Mouse (Mus musculus) CH12.LX (cell line): ENCODE data around the gene Dirc2. TPM values are rescaled to one million over a fixed set of nuclear protein-coding genes. Genes with fewer than 3 reads are reported as not detected.

Experiments used
- DNase-seq: peaks from one replicate; pipeline ENCODE4 v3.0.0-alpha.2; 2013; ENCODE audit errors: extremely low read depth
- H3K27ac ChIP-seq: 2 replicates; pipeline ENCODE4 v1.5.1; 2012; ENCODE audit warnings: low read depth, mild to moderate bottlenecking, control low read depth, moderate library complexity; ENCODE audit not compliant: insufficient read depth
- H3K27me3 ChIP-seq: replicated peaks from 2 replicates; pipeline ENCODE3; 2012; ENCODE audit warnings: inconsistent platforms
- H3K36me3 ChIP-seq, 2 experiments: replicated peaks in 1 of 2; 2 replicates each; pipeline versions ENCODE3 to v1.6.1; 2012; ENCODE audit warnings: inconsistent platforms in 1 of 2, low read length in 1 of 2, mild to moderate bottlenecking in 1 of 2, mixed read lengths in 1 of 2, moderate library complexity in 1 of 2; ENCODE audit not compliant: control insufficient read depth in 1 of 2, insufficient read depth in 1 of 2
- H3K4me1 ChIP-seq, 2 experiments: 2 replicates each; pipeline ENCODE4 v1.6.1; 2012; ENCODE audit warnings: inconsistent platforms in 1 of 2, moderate library complexity in 1 of 2; ENCODE audit not compliant: insufficient read depth in 2 of 2, control insufficient read depth in 1 of 2
- H3K4me2 ChIP-seq: 2 replicates; pipeline ENCODE4 v1.6.1; 2012; ENCODE audit warnings: low read depth, mild to moderate bottlenecking, control low read depth; ENCODE audit not compliant: poor library complexity, insufficient read depth, severe bottlenecking
- H3K4me3 ChIP-seq, 3 experiments: fragments of 150-350 bp in 1 of 3; sonication (generic) in 1 of 3; replicated peaks in 1 of 3; 2 replicates each; pipeline versions ENCODE3 to v1.5.1; 2011 to 2012; ENCODE audit warnings: low read depth in 2 of 3, low read length in 2 of 3, mild to moderate bottlenecking in 2 of 3, moderate library complexity in 2 of 3, control low read depth in 1 of 3, improper control_type of control experiment in 1 of 3, inconsistent platforms in 1 of 3, mixed read lengths in 1 of 3; ENCODE audit not compliant: poor library complexity in 1 of 3
- H3K79me2 ChIP-seq: replicated peaks from 2 replicates; pipeline ENCODE4 v1.6.1; 2012; ENCODE audit warnings: mild to moderate bottlenecking, moderate library complexity; ENCODE audit not compliant: control insufficient read depth, poor library complexity, insufficient read depth, severe bottlenecking; ENCODE audit errors: extremely low read depth
- H3K9ac ChIP-seq: 2 replicates; pipeline ENCODE4 v1.6.1; 2012; ENCODE audit warnings: low read depth, mild to moderate bottlenecking, control low read depth, moderate library complexity; ENCODE audit not compliant: insufficient read depth
- H3K9me3 ChIP-seq: replicated peaks from 2 replicates; pipeline ENCODE3; 2012; ENCODE audit warnings: low read length, inconsistent platforms, mixed read lengths
- BHLHE40 ChIP-seq: IDR thresholded peaks from 2 replicates; pipeline ENCODE4 v1.6.1; 2011; ENCODE audit warnings: mild to moderate bottlenecking, low read depth, low read length, improper control_type of control experiment
- CHD1 ChIP-seq: IDR thresholded peaks from 2 replicates; pipeline ENCODE4 v1.6.1; 2012; ENCODE audit warnings: low read depth, low read length, improper control_type of control experiment, inconsistent platforms
- CTCF ChIP-seq, 2 experiments: IDR thresholded peaks in 1 of 2; conservative IDR thresholded peaks in 1 of 2; 2 replicates each; pipeline ENCODE4 v1.5.1; 2011 to 2012; ENCODE audit warnings: low read depth in 2 of 2, low read length in 2 of 2, improper control_type of control experiment in 1 of 2, inconsistent platforms in 1 of 2, mild to moderate bottlenecking in 1 of 2, moderate library complexity in 1 of 2
- EP300 ChIP-seq: IDR thresholded peaks from 2 replicates; pipeline ENCODE4 v1.6.1; 2011; ENCODE audit warnings: low read length, improper control_type of control experiment
- GABPA ChIP-seq: IDR thresholded peaks from 2 replicates; pipeline ENCODE4 v1.6.1; 2012; ENCODE audit warnings: low read depth, low read length, improper control_type of control experiment, inconsistent platforms; ENCODE audit not compliant: insufficient replicate concordance
- HCFC1 ChIP-seq: IDR thresholded peaks from 2 replicates; pipeline ENCODE4 v1.6.1; 2012; ENCODE audit warnings: low read depth, mild to moderate bottlenecking, inconsistent platforms, low read length, improper control_type of control experiment
- IRF4 ChIP-seq: IDR thresholded peaks from 2 replicates; pipeline ENCODE4 v1.6.1; 2014; ENCODE audit warnings: low read depth, mild to moderate bottlenecking, inconsistent platforms, low read length, improper control_type of control experiment
- JUN ChIP-seq: IDR thresholded peaks from 2 replicates; pipeline ENCODE4 v1.6.1; 2011; ENCODE audit warnings: low read depth, mild to moderate bottlenecking, low read length, improper control_type of control experiment, moderate library complexity; ENCODE audit not compliant: insufficient read depth
- KAT2A ChIP-seq: IDR thresholded peaks from 2 replicates; pipeline ENCODE4 v1.6.1; 2012; ENCODE audit warnings: low read length, improper control_type of control experiment, inconsistent platforms; ENCODE audit not compliant: insufficient replicate concordance
- MAX ChIP-seq: IDR thresholded peaks from 2 replicates; pipeline ENCODE4 v1.6.1; 2011; ENCODE audit warnings: low read length, improper control_type of control experiment
- MEF2A ChIP-seq: IDR thresholded peaks from 2 replicates; pipeline ENCODE4 v1.6.1; 2014; ENCODE audit warnings: low read depth, mild to moderate bottlenecking, inconsistent platforms, low read length, improper control_type of control experiment, borderline replicate concordance
- MXI1 ChIP-seq: IDR thresholded peaks from 2 replicates; pipeline ENCODE4 v1.6.1; 2011; ENCODE audit warnings: mild to moderate bottlenecking, low read depth, low read length, improper control_type of control experiment
- NRF1 ChIP-seq: IDR thresholded peaks from 2 replicates; pipeline ENCODE4 v1.6.1; 2014; ENCODE audit warnings: low read depth, mild to moderate bottlenecking, inconsistent platforms, low read length, improper control_type of control experiment, moderate library complexity
- PAX5 ChIP-seq: IDR thresholded peaks from 2 replicates; pipeline ENCODE4 v1.6.1; 2012; ENCODE audit warnings: low read length, inconsistent platforms, mixed read lengths
- RCOR1 ChIP-seq: conservative IDR thresholded peaks from 2 replicates; pipeline ENCODE4 v1.6.1; 2012; ENCODE audit warnings: low read depth, mild to moderate bottlenecking, inconsistent platforms, low read length, improper control_type of control experiment
- SMC3 ChIP-seq: IDR thresholded peaks from 2 replicates; pipeline ENCODE4 v1.6.1; 2011; ENCODE audit warnings: low read depth, low read length, improper control_type of control experiment
- TBP ChIP-seq: conservative IDR thresholded peaks from 2 replicates; pipeline ENCODE4 v1.6.1; 2011; ENCODE audit warnings: low read depth, low read length, improper control_type of control experiment
- UBTF ChIP-seq: IDR thresholded peaks from 2 replicates; pipeline ENCODE4 v1.6.1; 2012; ENCODE audit warnings: low read depth, mild to moderate bottlenecking, inconsistent platforms, low read length, improper control_type of control experiment, moderate library complexity
- USF2 ChIP-seq: conservative IDR thresholded peaks from 2 replicates; pipeline ENCODE4 v1.6.1; 2011; ENCODE audit warnings: low read depth, low read length, improper control_type of control experiment
- ZC3H11A ChIP-seq: IDR thresholded peaks from 2 replicates; pipeline ENCODE4 v1.6.1; 2012; ENCODE audit warnings: low read depth, mild to moderate bottlenecking, inconsistent platforms, low read length, improper control_type of control experiment
- dilution Hi-C: fragments of 300-500 bp; cut with MboI; formaldehyde crosslinking; loops from 2 replicates; pipeline ENCODE4 v1.14.3; 2020; ENCODE audit warnings: low sequenced_read_pairs; ENCODE audit not compliant: extremely low pct_unique_long_range_greater_than_20kb, extremely low pct_ligation_motif_present
- in situ Hi-C: fragments of 300-500 bp; cut with MboI; formaldehyde crosslinking; loops from 3 replicates; pipeline ENCODE4 v1.14.3; 2019; ENCODE audit warnings: low sequenced_read_pairs, low pct_ligation_motif_present, low pct_unique_long_range_greater_than_20kb, mixed read lengths
- polyA plus RNA-seq: library from polyadenylated mRNA; unstranded; fragments of >175 nt; gene quantifications from 2 replicates; pipeline ENCODE4 v1.2.1, GENCODE M21; 2012; ENCODE audit warnings: low read depth; ENCODE audit not compliant: insufficient read length
- total RNA-seq, 2 experiments: library from RNA; depleted of rRNA; stranded (reverse); fragments of 300-350 nt in 1 of 2; fragments of >200 nt in 1 of 2; gene quantifications; 2 replicates each; pipeline ENCODE4 v1.2.3; 2012 to 2014

The Dirc2 gene
- total and polyA plus RNA-seq, 3 experiments: 5.7 to 6.9 (median 6.8) TPM

- dilution Hi-C loops: no loop called here
- peaks cover 0 to 17% of the 10 kb centered on the region in 2 experiments for H3K36me3 ChIP-seq
These were observed 10.5 kb upstream of the Dirc2 start for GRCm38 (mm10) chr16:35779681-35780080.

GRCm38 (mm10) chr16:35777768-35778167 lies 8.6 kb upstream of the Dirc2 start:
- Histone ChIP-seq H3K9ac (no peak overlapping the region), H3K9me3 (no peaks in the 10 kb centered on the region), H3K4me1 (peaks cover 2 to 16% of the 10 kb centered on the region in 2 experiments; a peak in 3 of 4 replicates), H3K27ac (no peak overlapping the region), H3K79me2 (no peaks in the 10 kb centered on the region), H3K27me3 (no peaks in the 10 kb centered on the region), H3K4me2 (no peak overlapping the region), H3K36me3 (peaks cover 0 to 18% of the 10 kb centered on the region in 2 experiments), H3K4me3 (no peak overlapping the region)
- dilution Hi-C loops: no loop called here
- DNase-seq: no peak
- TF ChIP-seq HCFC1 (no peak), GABPA (no peak), USF2 (no peak), MEF2A (no peak), NRF1 (no peak), EP300 (no peak), BHLHE40 (no peak), CTCF (conservative IDR thresholded peaks at IDR 0.05 in 1 of 2, IDR thresholded peaks at IDR 0.05 in 1 of 2; ENCODE audit: low read depth in 2 of 2, low read length in 2 of 2) (no peak), ZC3H11A (no peak), IRF4 (no peak)
- in situ Hi-C loops: loop anchor here (5.0 kb wide), 1 partner anchor 40 kb away; no protein-coding TSS in a partner anchor

More at GRCm38 (mm10) chr16:35779681-35780080, 10.5 kb upstream of the Dirc2 start:
- Histone ChIP-seq H3K79me2 (no peaks in the 10 kb centered on the region), H3K4me3 (no peak overlapping the region), H3K4me1 (peaks cover 9 to 32% of the 10 kb centered on the region in 2 experiments; a peak in 3 of 4 replicates), H3K9ac (no peak overlapping the region), H3K4me2 (no peak overlapping the region), H3K27me3 (no peaks in the 10 kb centered on the region), H3K9me3 (no peaks in the 10 kb centered on the region), H3K27ac (no peak overlapping the region)
- TF ChIP-seq MXI1 (no peak), RCOR1 (no peak), KAT2A (no peak), PAX5 (no peak), HCFC1 (no peak), BHLHE40 (no peak), TBP (no peak), JUN (no peak), UBTF (no peak), MAX (no peak), SMC3 (no peak), CTCF (conservative IDR thresholded peaks at IDR 0.05 in 1 of 2, IDR thresholded peaks at IDR 0.05 in 1 of 2; ENCODE audit: low read depth in 2 of 2, low read length in 2 of 2) (no peak), CHD1 (no peak)
- DNase-seq: no peak
- in situ Hi-C loops: loop anchor here (5.0 kb wide), 1 partner anchor 38 kb away; no protein-coding TSS in a partner anchor
